Mouse (Mus musculus) thymus, adult 2 months (tissue): Measurements from ENCODE around the gene Gm20388.

Source experiments
- CTCF ChIP-seq: fragments of 200-500 bp; IDR thresholded peaks from 2 replicates; pipeline ENCODE4 v1.5.1; 2012; ENCODE audit warnings: mild to moderate bottlenecking, control low read depth, low read length, moderate library complexity, borderline replicate concordance; ENCODE audit not compliant: control insufficient read depth, poor library complexity, insufficient read depth; ENCODE audit errors: extremely low read depth
- POLR2A ChIP-seq: fragments of 200-500 bp; IDR thresholded peaks from 2 replicates; pipeline ENCODE4 v1.6.1; 2012; ENCODE audit warnings: mild to moderate bottlenecking, low read length, control low read depth, moderate library complexity; ENCODE audit not compliant: control insufficient read depth, poor library complexity, insufficient read depth; ENCODE audit errors: extremely low read depth

- TF ChIP-seq POLR2A: no peak
- TF ChIP-seq CTCF: no peak
These were observed 525.1 kb downstream of the Gm20388 start for GRCm38 (mm10) chr8:120435781-120436180.
